Mouse (Mus musculus): ENCODE measurements at regions not wholly inside any gene's neighbourhood (a gene's known extent, or its start where the extent isn't known, plus 50 kb on each side); places are given as distances from the start of the nearest gene placed in this dataset.
"Not testable (repeated sequence)": the region's sequence is repeated elsewhere in the genome, so short reads cannot be mapped to it uniquely, and the experiment has no call there.

- DNase-seq (ENCODE audit: low spot score in 2 of 2): no peak
Observed at GRCm38 (mm10) chr2:108756251-108756650, 524.3 kb upstream of the Kif18a start.

DNA sequence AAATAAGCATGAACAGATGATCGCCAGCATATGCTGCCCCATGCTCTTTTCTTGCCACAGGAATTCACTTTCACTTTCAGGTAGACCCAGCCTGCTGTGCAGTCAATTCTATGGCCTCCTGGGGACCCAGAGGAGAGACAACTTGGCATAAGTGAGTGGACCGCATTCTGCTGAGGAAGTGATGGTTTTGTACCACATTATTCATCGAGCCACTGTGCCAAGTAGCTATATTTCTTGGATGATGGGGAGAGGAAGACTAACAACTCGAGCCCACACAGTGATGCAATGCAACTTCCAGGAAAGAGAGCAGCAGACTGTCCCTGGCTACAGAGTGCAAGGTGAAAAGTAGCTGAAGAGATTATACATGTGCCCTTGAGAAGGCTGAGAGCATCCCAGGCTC is 515.8 kb upstream of the Kif18a start:
- no peak for DNase-seq (ENCODE audit: low spot score in 2 of 2)

GRCm38 (mm10) chr2:108766461-108766860 is 514.1 kb upstream of the Kif18a start:
- no peak for DNase-seq (ENCODE audit: low spot score in 2 of 2)

GRCm38 (mm10) chr2:108770383-108770782 is 510.2 kb upstream of the Kif18a start:
- DNase-seq (ENCODE audit: low spot score in 2 of 2): no peak

GRCm38 (mm10) chr2:108783457-108783856 is 497.1 kb upstream of the Kif18a start:
- no peak for DNase-seq (ENCODE audit: low spot score in 2 of 2)

DNA sequence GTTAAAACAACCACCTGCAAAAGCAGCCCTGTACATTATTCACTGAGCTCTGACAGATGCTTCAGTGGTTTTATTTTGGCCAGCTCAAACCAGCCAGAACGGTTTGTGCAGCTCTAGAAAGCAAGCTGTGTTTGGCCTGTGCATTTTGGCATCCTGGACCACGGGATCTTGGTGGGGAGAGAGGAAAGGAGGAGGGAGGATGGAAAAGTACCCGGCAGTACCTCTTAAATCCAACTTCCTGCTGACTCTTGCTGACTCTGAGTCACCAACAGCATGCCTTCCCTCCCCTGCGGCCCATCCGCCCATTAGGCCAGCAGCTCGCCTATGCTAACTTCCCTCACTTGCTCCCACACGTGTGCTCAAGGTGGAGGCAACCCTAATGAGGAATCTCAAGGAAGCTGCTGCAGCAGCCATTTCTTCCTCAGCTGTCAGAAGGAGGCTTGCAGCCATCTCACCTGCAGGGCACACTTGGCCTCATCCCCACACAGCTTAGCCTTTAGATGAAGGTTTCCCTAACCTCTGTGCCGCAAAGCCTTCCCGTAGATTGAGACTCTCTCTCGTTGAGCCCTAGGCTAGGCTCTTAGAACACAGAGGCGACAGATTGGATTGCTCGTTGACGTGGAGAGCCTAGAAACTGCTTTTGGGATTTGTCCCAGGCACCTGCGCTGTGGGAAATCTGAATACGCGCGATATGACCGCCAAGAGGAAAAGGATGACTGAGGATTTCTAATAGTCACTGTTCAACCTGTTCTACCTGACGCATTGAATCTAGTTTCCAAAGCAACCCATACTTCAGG is 495.2 kb upstream of the Kif18a start:
- peak in 1 of 2 experiments; percentile 9 for DNase-seq (ENCODE audit: low spot score in 2 of 2)

DNA sequence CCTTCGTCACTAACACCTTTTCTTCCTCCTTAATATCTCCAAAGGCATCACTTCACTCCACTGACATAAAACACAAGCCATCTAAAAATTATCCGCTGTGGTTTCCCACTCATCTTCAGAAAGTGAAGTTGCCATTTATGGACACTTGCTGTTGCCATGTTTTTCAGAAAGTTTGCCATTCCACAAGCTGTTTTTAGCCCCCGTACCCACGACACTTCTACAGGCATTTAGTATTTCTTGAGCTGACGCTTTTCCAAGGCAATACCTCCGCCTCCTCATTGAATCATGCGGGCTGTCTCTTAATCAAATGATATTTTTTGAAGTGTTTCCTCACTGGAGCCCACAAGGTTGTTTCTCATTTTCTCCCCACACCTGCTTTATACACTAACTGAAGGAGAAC is 491.4 kb upstream of the Kif18a start:
- peak; percentile 22 to 50 for DNase-seq (ENCODE audit: low spot score in 2 of 2)

- DNase-seq (ENCODE audit: low spot score in 2 of 2): no peak
Observed at GRCm38 (mm10) chr2:108795145-108795544, 485.4 kb upstream of the Kif18a start.

- DNase-seq (ENCODE audit: low spot score in 2 of 2): no peak
Observed at GRCm38 (mm10) chr2:108796816-108797581, 483.5 kb upstream of the Kif18a start.

DNA sequence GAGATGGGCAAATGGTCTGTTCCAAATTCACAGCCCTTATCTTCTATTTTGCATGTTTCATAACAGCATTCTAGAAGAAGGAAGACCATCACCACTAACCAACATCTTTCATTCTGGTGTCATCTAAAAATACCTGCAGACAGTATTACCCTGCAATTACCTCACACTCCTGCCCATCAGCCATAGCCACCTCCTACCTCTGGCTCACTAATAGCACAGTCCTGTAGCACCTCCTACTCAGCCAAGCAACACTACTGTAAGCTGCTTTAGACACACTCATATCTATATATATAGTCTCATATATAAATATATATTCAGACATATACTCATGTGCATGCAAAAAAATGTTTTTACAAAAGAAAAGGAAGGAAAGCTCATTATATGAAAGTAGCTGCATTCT is 468.2 kb upstream of the Kif18a start:
- no peak for DNase-seq (ENCODE audit: low spot score in 2 of 2)

DNA sequence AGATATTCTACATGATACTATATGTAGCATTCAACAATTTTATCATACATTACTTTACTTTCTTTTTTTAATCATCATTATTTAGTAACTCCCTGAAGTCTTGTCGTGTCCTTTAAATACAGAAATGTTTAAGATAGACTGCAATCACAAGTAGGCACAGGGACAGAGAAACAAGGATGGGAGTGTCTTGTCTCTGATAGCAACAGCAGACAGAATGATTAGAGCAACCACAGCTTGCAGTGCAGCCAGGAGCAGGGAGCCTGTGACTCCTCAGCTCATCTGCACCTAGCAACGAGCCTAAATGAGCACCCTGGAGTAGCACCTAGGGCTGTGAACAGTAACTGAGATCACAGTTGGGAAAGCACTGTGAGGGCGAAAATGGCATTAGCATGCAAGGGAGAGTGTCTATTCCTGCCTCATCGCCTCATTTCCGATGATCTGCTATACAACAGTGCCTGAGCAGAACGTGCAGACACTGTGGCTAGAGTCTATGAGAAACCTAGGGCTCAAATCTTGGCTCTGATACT is 467.4 kb upstream of the Kif18a start:
- DNase-seq (ENCODE audit: low spot score in 2 of 2): peak in 1 of 2 experiments; percentile 19

DNA sequence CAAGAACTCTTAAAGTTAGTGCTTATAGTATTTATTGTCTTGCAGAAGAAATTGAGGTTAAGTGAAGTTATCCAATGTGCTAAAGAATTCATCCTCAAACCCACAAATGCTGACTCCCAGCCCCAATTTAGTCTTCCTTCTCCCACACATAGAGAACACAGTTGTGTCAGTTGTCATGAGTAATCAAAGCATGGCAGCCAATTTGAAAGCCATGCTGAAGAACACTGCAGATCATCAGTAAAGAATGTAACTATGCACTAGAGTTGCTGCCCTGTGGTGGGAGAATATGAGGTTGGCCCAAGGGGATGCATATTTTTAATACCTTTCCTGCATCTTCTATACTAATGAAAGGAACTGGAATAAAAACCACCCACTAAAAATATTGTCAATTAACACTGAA is 464.0 kb upstream of the Kif18a start:
- DNase-seq (ENCODE audit: low spot score in 2 of 2): no peak

GRCm38 (mm10) chr2:108824025-108824424 is 456.5 kb upstream of the Kif18a start:
- DNase-seq (ENCODE audit: low spot score in 2 of 2): no peak

GRCm38 (mm10) chr2:108825981-108826380 is 454.6 kb upstream of the Kif18a start:
- DNase-seq (ENCODE audit: low spot score in 2 of 2): peak; percentile 51 to 79

DNA sequence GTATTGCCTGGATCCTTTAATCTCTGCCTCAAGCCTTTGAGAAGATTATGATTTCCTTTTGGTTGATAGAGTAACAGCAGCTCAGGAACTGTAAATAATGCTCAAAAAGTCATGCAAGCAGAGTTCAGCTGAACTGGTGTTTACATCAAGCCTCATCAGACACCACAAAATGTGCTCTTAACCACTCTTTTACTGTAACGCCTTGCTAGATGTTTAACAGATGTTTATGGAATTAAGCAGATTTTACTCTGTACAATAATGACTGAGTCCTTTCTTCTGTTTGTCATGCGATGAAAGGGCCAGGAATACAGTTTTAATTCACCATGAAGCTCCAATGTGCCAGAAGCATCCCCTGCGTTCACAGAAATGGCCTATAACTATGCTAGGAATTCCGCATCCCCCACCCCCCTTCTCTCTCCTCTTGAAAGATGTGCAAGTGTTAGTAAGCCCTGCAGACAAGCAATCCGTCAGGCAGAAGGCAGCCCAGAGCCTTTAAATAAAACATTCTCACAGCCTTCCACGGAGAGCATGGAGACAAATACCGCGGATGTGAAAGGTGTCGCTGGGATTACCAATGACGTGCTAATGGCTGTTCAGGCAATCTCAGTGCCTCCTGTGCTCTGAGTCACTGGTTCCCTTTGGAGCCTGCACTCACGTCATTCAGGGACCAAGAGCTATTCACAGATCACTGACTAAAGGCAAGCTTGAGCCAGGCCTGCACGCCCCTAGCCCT is 453.3 kb upstream of the Kif18a start:
- DNase-seq (ENCODE audit: low spot score in 2 of 2): peak; percentile 22 to 25

DNA sequence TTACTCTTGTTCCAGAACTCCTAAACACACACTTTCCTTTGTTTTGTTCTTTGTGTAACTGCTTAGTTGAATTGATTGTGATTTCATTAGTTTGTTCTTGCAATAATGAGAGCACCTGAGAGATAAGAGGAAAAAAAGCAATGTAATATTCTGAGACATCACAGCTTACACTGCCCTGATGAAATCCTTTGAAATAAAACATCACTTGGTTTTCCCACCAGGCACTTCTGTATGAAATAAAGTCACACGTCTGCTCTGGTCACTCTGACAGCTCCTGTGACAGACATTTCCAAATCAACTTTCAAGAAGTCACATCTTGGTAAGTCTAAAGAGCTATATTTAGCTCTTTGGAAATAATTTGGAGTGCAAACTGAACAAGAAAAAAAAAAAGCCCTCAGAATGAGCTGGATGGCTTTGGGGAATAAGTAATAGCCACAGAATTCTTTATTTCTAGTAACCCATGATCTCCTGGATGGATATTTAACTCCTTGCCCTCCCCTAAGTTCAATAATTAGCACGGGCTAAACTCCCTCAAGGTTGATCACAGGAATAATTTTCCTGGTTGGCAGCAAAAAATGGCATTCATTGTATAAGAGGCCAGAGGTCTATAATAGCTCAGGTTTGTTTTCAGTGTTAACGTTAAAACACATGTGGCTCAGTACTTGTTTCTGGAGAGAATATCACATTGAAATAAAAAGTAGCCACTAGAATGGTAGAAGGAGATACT is 452.4 kb upstream of the Kif18a start:
- DNase-seq (ENCODE audit: low spot score in 2 of 2): no peak

- not testable (repeated sequence) for DNase-seq (ENCODE audit: low spot score in 2 of 2)
Observed at GRCm38 (mm10) chr2:108843855-108844254, 436.7 kb upstream of the Kif18a start.

GRCm38 (mm10) chr2:108848051-108848450 is 432.5 kb upstream of the Kif18a start:
- peak in 1 of 2 experiments; percentile 60 for DNase-seq (ENCODE audit: low spot score in 2 of 2)

DNA sequence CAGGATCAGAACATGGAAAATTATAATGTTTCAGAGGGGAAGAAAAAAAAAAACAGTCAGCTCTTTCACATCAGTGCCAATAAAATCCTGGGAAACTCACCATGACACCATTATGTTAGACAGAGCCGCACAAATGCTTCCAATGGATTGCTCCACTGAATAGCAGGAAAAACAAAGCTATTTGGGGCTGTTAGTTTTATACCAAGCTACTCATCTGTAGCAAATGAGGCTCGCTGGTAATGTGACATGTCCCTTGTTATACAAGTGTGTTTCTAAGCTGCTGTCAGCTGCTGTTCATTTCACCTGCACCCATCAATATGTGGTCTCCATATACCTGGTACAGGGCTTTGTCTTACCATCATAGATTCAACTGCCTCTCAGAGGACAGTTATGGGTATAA is 426.1 kb upstream of the Kif18a start:
- peak in 1 of 2 experiments; percentile 46 for DNase-seq (ENCODE audit: low spot score in 2 of 2)

DNA sequence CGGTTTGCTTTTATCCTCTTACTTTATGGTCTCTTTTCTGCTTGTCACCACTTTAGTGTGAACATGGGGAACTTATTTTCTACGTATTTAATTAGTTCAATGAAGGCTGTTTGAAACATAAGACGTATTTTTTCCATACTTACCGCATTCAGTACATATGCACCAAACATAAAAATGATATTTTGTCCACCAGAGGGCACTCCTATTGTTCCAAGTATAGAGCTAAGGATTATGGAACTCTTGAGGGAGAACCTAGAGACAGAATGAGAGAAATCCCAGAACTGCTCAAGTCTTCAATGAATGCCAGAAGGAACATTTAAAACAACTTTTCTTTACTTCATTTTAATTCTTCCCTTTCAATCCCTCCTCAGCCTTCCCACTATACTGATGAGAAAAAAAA is 403.4 kb upstream of the Kif18a start:
- peak in 1 of 2 experiments; percentile 24 for DNase-seq (ENCODE audit: low spot score in 2 of 2)

DNA sequence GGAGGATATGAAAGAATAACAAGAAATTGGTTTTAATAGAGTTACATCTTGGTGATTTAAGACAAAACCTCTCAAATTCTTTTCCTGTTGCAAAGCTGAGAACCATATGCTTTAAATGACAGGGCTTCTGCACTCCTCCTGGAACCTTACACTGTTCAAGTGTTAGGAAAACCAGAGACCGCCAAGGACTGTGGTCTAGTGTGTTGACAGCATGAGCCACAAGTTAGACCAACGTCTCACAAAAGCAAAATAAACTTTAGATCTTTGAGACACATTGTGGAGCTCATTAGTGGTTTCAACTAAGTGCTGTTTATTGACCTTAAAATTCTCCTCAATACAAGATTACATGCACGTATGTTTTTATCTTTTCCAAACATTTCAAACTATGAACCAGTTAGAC is 402.9 kb upstream of the Kif18a start:
- no peak for DNase-seq (ENCODE audit: low spot score in 2 of 2)

Data from layer of hippocampus, adult 18-20 months (tissue).